Mouse (Mus musculus): ENCODE measurements around the gene Phb2.

The Phb2 gene

DNA sequence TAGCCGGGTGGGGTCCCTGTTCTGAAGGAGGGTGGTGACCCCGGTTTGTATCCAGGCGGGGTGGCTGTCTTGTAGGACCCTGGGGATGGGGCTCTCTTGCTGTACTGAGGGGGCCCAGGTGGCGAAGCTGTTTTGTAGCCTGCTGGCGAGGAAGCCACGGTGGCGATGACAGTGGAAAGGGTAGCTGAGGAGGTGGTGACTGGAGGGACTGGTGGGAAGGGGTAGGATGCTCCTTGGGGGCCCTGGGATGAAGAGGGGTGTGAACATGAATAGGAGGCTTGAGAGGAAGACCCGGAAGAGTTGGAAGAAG, 34.1 kb downstream of the Phb2 start:
- no peak for DNase-seq (ENCODE audit: low read depth, low spot score)

DNA sequence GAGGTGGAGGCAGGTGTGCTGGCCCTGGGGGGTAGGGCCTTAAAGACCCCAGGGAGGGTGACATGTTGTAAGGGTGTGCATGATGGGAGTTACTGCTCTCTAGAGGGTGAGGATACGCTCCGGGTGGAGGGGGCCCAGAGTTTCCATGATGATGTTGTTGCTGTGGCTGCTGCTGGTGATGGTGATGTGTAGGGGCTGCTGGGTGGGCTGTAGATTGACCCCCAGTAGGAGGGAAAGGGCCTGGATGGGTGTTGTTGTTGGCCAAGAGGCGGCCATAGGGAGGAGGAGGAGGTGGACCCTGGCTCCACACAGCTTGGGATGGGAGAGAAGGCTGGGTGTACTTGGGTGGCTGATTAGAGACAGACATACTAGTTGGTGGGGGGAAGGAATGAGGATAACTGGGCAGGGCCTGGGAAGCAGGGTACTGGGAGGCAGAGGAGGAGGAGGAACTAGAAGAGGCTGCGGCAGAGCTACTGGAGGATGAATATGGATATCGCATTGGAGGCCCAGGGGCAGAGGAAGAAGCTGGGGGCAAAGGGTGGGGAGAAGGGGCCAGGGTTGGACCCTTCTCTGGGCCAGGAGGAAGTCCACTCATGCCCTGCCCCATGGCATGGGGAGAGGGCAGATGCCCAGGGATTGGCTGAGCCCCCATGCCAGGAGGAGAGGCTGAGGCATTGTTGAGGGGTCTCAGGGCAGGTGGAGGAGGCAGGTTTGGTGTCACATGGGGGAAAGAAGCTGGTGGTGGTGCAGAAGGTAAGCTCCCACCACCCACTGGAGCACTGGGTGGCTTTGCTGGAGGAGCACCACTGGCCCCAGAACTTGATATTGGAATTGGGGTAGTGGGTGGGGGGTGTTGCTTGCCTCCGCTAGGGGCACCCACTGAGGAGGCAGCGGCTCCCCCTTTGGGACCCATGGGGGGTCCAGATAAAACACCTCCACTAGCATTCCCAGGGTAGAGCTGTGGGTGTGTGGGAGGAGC, 34.8 kb downstream of the Phb2 start:
- DNase-seq (ENCODE audit: low read depth, low spot score) = no peak

DNA sequence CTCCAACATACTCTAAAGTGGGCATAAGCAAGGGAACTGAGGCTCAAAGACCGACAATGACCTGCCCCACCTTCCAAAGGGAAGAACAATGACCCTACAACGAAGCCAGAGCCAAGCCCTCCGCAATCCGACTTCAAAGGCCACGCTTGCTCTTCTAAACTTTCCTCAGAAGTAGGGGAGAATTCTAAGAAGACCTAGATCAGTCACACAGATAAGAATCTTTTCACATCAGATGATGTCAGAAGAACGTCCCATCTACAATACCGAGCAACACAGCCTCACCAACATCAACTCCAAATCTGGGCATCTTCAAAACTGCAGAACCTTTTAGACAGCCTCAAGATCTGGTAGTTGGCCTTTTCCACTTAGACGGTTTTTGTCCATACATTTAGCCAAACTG, 38.3 kb downstream of the Phb2 start:
- DNase-seq (ENCODE audit: low read depth, low spot score) = peak; percentile 81

DNA sequence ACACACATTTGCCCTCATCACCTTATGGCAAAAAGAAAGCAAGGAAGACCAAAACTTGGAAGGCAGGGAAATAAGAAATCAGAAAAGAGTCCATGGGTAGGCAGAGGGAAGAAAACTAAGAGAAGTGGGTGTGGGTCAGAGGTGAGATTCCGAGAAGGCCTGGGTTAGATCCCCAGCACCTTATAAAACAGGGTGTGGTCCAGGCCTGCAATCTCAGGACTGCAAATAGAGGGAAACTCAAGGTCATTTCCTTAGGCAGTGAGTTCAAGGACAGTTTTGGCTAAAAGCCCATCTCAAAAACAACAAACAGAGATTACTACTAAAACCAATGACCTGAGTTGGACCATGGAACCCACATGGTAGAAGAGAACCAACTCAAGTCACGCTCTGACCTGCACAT, 41.7 kb downstream of the Phb2 start:
- DNase-seq (ENCODE audit: low read depth, low spot score) = no peak

DNA sequence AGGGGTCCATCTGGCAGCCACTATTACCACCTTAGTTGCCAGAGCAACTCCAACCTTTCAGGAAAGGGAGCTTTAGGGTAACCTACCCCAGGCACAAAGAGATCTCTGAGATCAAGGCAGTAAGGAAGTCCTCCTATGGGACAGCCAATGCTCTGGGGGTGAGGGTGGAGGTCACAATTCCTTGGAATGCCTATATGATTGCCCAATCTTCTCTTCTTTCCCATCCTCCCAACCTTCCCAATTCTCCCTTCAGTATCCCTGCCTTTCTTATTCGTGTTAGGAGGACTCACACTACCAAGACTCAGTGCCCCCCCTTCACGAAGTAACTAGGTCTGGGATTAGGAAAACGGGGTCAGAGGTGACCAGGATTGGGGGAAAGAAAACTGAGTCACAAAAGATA, 43.2 kb downstream of the Phb2 start:
- DNase-seq (ENCODE audit: low read depth, low spot score) = no peak

DNA sequence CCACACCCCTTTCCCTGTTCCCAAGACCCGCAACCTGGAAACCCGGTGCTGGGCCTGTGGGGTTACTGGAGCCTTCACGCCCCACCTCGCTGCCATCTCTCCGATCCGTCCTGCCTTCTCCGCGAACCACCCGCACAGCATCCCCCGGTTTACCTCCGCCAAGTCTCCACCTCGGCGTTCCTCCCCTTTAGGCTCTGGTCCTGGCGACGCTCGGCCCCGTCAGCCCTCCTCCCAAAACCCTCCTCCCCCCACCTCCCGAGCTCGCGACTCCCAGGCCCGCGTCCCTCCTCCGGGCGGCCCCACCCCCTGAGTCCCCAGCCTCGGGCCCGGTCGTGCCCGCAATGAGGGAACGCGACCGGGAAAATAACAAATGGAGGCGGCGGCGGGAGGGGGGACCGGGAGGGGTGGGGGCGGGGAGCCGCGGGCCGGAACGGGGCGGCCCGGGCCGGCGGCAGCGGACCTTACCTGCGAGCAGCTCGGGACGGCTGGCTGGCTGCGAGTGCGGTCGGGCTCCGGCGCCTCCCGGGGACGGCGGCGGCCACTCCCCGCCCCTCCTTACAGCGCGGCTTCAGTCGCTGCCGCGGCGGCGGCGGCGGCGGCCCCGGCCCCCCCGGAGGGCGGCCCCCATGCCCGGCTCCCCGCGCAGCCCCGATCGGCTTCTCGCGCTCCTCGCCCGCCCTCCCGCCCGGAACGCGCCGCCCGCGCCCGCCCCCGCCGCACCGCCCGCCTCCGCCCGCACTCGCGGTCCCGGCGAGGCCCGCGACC, 43.9 kb downstream of the Phb2 start, which contains the start of the genes Gm45234 and Atn1:
Gm45234 (minus strand) TSS at position 191 of the 765 bp plus-strand sequence.
Atn1 (minus strand) TSS at position 694 of the 765 bp plus-strand sequence.
- peak; percentile 69 for DNase-seq (ENCODE audit: low read depth, low spot score)

DNA sequence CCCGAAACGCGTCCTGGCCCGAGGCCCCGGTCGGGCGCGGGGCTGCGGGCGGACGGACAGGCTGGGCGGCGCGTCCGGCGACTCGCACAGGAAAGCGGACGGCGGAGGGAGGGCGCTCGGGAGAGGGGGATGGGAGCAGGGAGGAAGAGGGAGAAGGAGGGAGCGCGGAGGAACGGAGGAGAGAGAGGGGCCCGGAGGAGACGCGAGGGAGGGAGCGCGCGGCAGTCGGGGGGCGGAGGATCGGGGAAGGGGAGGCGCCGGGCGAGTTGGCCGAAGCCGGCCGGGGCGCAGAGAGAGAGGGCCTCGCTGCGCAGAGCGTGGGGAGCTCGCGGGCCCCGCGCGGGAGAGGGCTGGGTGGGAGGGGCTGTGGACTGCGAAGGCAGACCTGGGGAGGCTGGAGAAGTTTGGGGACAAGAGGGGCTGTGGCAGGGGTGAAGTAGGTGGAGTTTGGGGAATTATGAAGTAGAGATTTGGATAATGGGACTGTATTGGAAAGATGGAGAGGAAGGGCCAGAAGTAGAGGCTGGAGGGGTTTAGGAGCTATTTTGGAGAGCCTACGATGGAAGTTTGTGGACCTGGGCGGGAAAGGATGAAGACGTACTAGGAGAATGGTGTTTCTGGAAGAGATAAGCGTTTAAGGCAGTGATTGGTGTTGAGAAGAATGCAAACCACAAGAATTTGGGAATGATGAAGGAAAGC, 44.7 kb downstream of the Phb2 start:
- DNase-seq (ENCODE audit: low read depth, low spot score) = peak; percentile 63

DNA sequence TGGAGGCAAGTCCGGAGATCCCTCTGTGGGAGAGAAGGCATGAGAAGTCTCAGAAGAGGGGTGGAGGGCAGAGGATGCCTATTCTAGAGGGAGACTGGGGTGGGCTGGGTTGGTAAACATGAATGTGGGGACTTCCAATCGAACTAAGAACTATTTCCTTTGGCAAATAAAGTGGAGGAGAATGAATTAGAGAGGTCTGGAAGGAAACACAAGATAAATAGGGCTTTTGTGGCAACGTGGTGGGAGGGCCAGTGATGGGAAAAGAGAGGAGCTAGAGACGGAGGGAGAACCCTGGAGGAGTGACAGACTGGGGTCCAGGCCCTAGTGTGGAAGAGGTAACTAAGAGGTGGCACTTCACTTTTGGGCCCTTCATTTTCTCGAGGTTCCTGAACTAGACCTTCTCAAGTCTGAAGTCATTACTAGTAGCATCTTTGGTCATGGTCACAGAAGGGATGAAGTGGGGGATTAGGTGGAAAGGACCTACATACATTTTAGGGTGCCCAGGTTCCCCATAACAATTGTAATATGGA, 45.3 kb downstream of the Phb2 start:
- no peak for DNase-seq (ENCODE audit: low read depth, low spot score)

DNA sequence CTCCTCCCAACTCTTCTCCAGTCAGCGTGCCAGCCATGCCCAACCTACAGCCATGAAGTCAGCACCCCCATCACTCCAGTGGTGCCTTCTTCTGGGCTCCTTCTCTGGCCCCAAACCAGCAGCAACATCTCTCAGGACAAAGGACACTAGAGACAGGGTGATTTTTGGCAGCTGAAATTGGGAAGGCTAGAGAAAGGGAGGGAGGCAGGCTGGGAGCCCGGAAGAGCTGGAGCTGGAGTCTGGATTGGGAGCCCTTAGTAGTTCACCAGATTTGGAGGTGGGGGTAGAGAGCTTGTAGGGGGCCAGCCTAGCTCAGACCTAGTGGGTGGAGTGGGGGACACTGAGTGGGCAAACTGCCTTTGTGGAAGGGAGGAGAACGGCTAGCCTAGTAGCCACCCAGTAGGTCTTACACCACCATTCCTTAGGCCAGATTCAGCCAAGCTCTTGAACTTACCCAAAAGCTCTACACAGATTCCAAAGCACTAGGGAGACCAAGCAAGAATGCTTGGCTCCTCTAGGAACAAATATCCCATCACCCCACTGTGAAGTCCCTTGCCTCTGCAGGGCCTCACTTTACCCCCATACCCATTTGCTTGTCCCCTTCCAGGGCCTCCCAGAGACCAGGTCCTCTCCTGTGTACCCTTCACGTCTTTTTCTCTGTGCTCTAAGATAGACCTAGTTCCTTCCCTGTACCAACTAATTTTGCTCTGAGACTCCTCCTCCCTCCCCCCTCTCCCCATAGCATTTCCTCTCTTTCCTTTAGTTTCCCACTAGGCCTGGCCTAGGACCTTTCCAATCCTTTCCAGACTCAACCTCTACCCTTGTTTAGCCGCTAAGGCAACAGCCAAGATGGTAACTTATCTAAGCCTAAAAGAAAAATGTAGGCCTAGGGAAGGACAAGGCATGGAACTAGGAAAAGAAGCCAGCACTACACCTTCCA, 46.0 kb downstream of the Phb2 start:
- DNase-seq (ENCODE audit: low read depth, low spot score) = no peak

DNA sequence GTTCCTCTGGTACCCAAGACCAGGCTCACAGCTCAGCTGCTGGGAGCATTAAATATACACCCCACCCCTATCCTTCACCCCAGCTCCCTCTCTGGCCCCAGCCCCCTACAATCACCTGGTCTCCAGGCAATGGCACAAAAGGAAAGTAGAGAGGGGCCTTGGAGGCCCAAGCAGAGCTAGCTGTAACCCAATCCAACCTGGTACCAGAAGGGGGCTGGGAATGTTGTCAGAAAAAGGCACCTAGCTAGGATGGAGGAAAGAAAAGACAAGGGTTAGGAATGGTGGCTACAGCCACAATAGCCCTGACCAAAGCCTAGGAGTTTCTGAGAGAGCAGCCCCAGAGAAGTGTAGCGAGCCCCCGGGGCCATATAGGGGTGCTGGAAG, 46.7 kb downstream of the Phb2 start:
- no peak for DNase-seq (ENCODE audit: low read depth, low spot score)

DNA sequence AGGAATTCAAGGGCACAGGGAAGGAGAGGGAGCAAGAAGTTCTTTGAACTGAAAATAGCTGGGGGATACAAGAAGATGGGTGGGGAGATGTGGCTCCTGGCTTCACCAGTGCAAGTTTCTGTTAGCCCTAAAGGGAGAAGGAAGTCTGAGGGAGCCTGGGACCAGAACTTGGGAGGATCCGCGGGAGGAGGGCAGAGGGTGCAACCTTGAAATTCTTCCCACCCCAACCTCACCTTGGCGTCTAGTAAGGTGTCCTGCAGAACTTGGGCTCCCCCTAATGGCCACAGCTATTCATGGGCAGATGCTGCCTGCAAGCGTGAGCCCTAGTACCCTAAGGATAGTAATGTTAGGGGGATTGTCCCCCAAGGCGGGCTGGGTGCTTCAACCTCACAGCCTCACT, 47.1 kb downstream of the Phb2 start:
- peak; percentile 88 for DNase-seq (ENCODE audit: low read depth, low spot score)

DNA sequence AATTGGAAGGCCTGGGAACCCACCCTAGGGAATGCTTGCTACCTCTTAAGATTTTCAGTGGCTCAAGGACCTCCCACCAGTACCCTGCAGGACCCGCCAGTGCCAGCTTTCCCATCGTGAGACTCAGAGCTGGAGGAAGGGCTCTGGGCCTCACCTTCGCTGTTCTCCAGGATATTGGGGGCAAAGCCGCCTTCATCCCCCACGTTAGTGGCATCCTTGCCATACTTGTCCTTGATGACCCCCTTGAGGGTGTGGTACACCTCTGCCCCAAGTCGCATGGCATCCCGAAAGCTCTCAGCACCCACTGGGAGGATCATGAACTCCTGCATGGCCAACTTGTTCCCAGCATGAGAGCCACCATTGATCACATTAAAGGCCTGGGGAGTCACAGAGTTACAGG, 53.8 kb downstream of the Phb2 start:
- no peak for DNase-seq (ENCODE audit: low read depth, low spot score)

Data from CD4-positive helper T cell, adult 2 months (primary cell).